Mouse (Mus musculus): Measurements from ENCODE around the gene Srsf9. TPM values are rescaled to one million over a fixed set of nuclear protein-coding genes. Genes with fewer than 3 reads are reported as not detected.

The Srsf9 gene
- polyA plus RNA-seq (2021) = 137 TPM

DNA sequence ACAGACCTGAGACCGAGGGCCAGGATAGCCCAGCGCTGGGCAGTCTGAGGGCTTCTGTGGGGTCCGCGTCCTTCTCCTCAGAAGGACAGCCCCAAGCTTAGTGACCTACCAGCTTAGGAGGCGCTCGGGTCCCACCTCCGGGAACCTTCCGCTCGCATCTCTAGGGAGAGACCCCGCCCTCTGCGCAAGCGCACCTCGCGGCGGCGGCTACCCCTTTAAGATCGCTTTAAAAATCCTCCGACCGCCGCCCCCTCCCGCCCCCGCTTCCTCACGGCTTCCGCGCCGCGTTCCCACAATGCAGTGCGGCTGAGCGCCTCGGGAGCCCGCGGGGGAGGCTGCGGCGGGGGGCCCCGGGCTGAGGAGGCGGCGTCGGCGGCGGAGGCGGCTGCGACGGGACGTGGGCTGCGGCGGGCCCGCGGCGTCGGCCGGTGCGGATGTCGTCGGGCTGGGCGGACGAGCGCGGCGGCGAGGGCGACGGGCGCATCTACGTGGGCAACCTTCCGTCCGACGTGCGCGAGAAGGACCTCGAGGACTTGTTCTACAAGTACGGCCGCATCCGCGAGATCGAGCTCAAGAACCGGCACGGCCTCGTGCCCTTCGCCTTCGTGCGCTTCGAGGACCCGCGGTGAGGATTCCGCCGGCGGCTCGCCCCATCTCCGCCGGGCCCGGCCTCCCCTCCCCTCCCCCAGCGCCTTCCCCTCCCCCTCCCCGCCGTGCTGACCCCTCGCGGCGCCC is at the start of gene Srsf9:
Gene Srsf9, plus strand, starts transcription at position 303 of the 735 bp plus-strand sequence.
- peak; percentile 91 for ATAC-seq

GRCm38 (mm10) chr5:115278053-115278452 is 48.9 kb upstream of the Srsf9 start:
- CTCF ChIA-PET = interaction anchor here (1.5 kb wide), 1 partner anchor 153 kb away, joined by 3 read pairs; no protein-coding TSS in a partner anchor
- in situ Hi-C loops (cut with MboI; ENCODE audit: low pct_unique_long_range_greater_than_20kb) = no loop called here
- POLR2A ChIA-PET = interaction anchor here (1.0 kb wide), 1 partner anchor 23 kb away, joined by 3 read pairs; no protein-coding TSS in a partner anchor
- no peak for DNase-seq (ENCODE audit: low read depth, low spot score)
- no peaks in the 10 kb centered on the region for H3K27me3 ChIP-seq
- no peak for TF ChIP-seq CTCF (IDR thresholded peaks at IDR 0.05)
- no peak for ATAC-seq

More for the DNA sequence above, at the start of gene Srsf9:
- in situ Hi-C loops (cut with MboI; ENCODE audit: low pct_unique_long_range_greater_than_20kb) = loop anchor here (5.0 kb wide), 1 partner anchor 90 kb away; the partner anchor contains the start of gene Pop5
- H3K27me3 ChIP-seq = no peaks in the 10 kb centered on the region
- POLR2A ChIA-PET = interaction anchor here (0.6 to 1.7 kb wide), 7 partner anchors 10 to 53 kb away, joined by 3 to 6 read pairs (median 4); partner anchors contain the start of genes Coq5, Gatc and Triap1
- CTCF ChIA-PET = interaction anchor here (1.8 kb wide), 1 partner anchor 13 kb away, joined by 4 read pairs; no protein-coding TSS in a partner anchor
- peak; percentile 74 for DNase-seq (ENCODE audit: low read depth, low spot score)
- TF ChIP-seq CTCF (IDR thresholded peaks at IDR 0.05) = no peak

GRCm38 (mm10) chr5:115278785-115279184 is 48.2 kb upstream of the Srsf9 start:
- POLR2A ChIA-PET = no interaction called here
- CTCF ChIA-PET = no interaction called here
- ATAC-seq (no peak), DNase-seq (ENCODE audit: low read depth, low spot score) (no peak)
- H3K27me3 ChIP-seq = no peaks in the 10 kb centered on the region
- TF ChIP-seq CTCF (IDR thresholded peaks at IDR 0.05) = no peak
- in situ Hi-C loops (cut with MboI; ENCODE audit: low pct_unique_long_range_greater_than_20kb) = no loop called here

DNA sequence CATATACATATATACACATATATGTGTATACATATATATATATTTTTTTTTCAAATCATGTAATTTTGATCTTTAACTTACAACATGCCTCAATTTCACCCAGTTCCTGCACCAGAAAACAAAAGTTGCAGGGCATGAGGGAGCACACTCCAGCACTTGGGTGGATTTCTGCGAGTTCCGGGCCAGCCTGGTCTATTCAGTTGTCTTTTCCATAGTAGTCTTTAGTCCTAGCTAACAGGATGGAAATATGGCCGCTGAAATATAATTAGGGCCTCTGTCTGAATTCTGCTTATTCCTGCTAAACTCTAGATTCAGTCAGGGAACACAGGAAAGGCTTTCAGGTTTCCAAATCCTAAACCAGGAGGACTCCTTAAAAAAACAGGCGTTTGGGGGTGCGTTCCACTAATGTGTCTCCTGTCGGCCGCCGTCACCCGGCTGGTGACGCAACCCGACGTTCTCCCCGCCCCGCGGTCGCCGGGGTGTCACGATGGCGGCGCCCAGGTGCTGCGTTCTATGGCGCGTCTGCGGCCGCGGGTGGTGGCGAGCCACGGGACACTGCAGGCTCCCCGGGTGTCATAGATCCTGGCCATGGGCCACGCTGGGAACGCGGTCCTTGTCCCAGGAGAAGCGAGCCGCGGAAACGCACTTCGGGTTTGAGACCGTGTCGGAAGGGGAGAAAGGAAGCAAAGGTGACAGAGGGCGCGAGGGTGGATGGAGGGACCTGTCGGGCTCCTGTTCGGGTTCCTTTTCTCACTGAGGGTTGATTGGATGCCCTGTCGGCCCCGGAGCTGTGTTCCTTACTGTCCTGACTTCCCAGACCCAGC is 47.5 kb upstream of the Srsf9 start, which contains the start of gene Coq5:
Gene Coq5, plus strand, starts transcription at position 441 of the 824 bp plus-strand sequence.
- CTCF ChIA-PET = interaction anchor here (1.1 to 1.3 kb wide), 2 partner anchors 11 to 40 kb away, joined by 3 to 5 read pairs; no protein-coding TSS in a partner anchor
- ATAC-seq = no peak
- no peak for DNase-seq (ENCODE audit: low read depth, low spot score)
- in situ Hi-C loops (cut with MboI; ENCODE audit: low pct_unique_long_range_greater_than_20kb) = no loop called here
- no peaks in the 10 kb centered on the region for H3K27me3 ChIP-seq
- no peak for TF ChIP-seq CTCF (IDR thresholded peaks at IDR 0.05)
- POLR2A ChIA-PET = interaction anchor here (0.7 to 1.0 kb wide), 2 partner anchors 9 to 47 kb away, joined by 3 read pairs; partner anchors contain the start of gene Srsf9

DNA sequence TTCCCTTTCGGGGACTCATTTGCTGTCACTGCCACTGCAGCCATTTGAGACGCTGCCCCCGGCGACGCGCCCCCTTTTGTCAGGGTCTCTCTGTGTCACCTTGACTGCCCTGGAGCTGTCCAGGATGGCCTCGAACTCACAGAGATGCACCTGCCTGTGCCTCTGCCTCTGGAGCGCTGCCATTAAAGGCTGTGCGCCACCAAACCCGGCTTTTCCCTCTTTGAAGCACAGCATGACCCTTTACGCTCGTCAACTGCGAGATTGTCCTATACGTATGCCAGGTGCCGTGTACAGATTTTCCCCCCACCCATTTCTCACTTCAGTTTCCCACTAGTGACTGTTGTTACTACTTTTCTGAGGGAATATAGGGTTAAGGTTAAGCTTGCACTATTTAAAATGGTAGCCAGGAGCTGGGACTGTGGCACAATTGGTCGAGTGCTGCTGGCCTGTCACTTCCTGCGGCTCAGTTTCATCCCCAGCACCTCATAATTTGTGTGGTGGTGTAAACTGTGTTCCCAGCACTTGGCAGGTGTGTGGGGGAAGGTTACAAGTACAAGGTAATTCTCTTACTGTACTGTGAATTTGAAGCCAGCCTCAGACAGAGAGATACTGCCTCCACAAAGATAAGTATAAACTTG is 46.8 kb upstream of the Srsf9 start:
- ATAC-seq (no peak), DNase-seq (ENCODE audit: low read depth, low spot score) (no peak)
- H3K27me3 ChIP-seq = no peaks in the 10 kb centered on the region
- no peak for TF ChIP-seq CTCF (IDR thresholded peaks at IDR 0.05)
- in situ Hi-C loops (cut with MboI; ENCODE audit: low pct_unique_long_range_greater_than_20kb) = no loop called here
- CTCF ChIA-PET = interaction anchor here (1.1 to 1.3 kb wide), 2 partner anchors 12 to 39 kb away, joined by 3 to 5 read pairs; no protein-coding TSS in a partner anchor
- POLR2A ChIA-PET = interaction anchor here (0.7 to 1.0 kb wide), 3 partner anchors 8 to 46 kb away, joined by 3 to 4 read pairs (median 3); partner anchors contain the start of gene Srsf9

DNA sequence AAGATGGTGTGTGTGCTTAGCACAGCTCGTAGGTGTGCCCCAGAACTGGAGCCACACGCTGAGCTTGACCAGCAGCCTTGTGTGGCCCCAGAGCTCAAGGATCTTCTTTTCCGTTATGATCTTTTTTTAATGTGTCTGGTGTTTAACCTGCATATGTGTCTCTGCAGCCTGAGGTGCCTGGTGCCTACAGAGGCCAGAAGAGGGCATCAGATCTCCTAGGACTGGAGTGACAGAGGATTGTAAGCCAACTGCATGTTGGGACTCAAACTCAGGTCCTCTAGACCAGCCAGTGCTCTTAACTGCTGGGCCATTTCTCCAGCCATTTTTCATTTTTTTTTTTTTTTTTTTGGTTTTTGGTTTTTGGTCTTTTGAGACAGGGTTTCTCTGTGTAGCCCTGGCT is 42.2 kb upstream of the Srsf9 start:
- in situ Hi-C loops (cut with MboI; ENCODE audit: low pct_unique_long_range_greater_than_20kb) = no loop called here
- CTCF ChIA-PET = no interaction called here
- POLR2A ChIA-PET = interaction anchor here (0.7 kb wide), 2 partner anchors 16 to 42 kb away, joined by 3 to 4 read pairs; partner anchors contain the start of genes Dynll1 and Srsf9
- no peaks in the 10 kb centered on the region for H3K27me3 ChIP-seq
- no peak for TF ChIP-seq CTCF (IDR thresholded peaks at IDR 0.05)
- DNase-seq (ENCODE audit: low read depth, low spot score) = no peak
- no peak for ATAC-seq

GRCm38 (mm10) chr5:115294173-115294572 is 32.8 kb upstream of the Srsf9 start:
- no peaks in the 10 kb centered on the region for H3K27me3 ChIP-seq
- DNase-seq (ENCODE audit: low read depth, low spot score) = no peak
- ChIA-PET CTCF (interaction anchor here (1.0 to 1.4 kb wide), 3 partner anchors 19 to 26 kb away, joined by 3 to 4 read pairs (median 4); partner anchors contain the start of gene Rnf10), POLR2A (interaction anchor here (0.6 kb wide), 1 partner anchor 13 kb away, joined by 4 read pairs; no protein-coding TSS in a partner anchor)
- in situ Hi-C loops (cut with MboI; ENCODE audit: low pct_unique_long_range_greater_than_20kb) = no loop called here
- no peak for ATAC-seq
- no peak for TF ChIP-seq CTCF (IDR thresholded peaks at IDR 0.05)

DNA sequence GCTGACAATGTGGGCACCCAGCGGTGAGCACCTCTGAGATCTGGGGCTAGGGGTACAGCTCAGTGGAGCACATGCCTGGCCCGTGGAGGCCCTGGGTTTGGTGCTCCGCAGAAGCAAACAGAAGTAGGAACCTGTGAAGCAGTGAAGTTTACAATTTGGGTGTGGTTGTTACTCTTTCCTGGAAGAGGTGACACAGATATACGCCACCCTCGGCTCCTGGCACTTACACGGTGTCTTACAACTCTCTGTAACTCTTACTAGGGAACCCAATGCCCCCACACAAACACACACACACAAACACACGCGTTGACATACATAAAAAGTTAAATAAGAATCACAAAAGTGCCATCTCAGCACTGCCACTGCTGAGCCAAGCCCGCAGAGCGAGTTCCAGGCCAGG is 30.6 kb upstream of the Srsf9 start:
- POLR2A ChIA-PET = no interaction called here
- TF ChIP-seq CTCF (IDR thresholded peaks at IDR 0.05) = no peak
- ATAC-seq (no peak), DNase-seq (ENCODE audit: low read depth, low spot score) (no peak)
- no peaks in the 10 kb centered on the region for H3K27me3 ChIP-seq
- CTCF ChIA-PET = interaction anchor here (0.6 to 3.2 kb wide), 3 partner anchors 21 to 35 kb away, joined by 3 to 13 read pairs (median 3); no protein-coding TSS in a partner anchor
- in situ Hi-C loops (cut with MboI; ENCODE audit: low pct_unique_long_range_greater_than_20kb) = no loop called here

DNA sequence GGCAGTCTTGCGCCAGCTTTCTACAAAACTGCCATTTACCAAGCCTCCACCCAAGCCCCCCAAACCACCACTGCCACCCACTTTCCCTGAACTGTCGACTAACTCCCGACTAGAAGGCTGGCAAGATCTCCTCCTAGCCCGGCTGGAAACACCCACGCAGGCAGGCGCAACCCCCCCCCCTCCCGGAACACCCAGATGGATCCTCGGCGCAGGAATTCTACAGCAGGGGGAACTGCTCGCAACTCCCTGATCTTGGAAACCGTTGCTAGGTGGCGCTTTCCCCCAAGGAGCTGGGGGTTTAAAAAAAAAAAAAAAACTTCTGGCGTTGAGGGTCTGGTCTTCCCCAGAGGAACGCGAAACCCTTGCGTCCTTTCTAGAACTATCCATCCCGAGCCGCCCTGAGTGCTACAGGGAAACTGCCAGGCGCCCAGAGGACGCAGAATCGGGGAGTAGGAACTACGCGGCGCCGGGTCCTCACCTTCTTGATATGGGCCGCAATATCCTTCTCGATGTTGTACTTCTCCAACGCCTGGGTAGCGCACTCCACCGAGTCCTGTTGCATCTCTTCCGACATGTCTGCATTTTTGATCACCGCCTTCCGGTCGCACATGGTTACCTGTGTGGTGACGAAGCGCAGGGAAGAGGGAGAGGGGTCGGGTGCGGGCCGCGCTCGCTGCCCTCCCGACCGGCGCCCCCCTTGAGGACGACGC is 26.8 kb upstream of the Srsf9 start:
- POLR2A ChIA-PET = interaction anchor here (0.6 to 3.0 kb wide), 15 partner anchors 12 to 264 kb away, joined by 3 to 14 read pairs (median 4); partner anchors contain the start of genes Gatc and Triap1
- DNase-seq (ENCODE audit: low read depth, low spot score) (no peak), ATAC-seq (peak; percentile 6)
- CTCF ChIA-PET = no interaction called here
- in situ Hi-C loops (cut with MboI; ENCODE audit: low pct_unique_long_range_greater_than_20kb) = no loop called here
- H3K27me3 ChIP-seq = no peaks in the 10 kb centered on the region
- TF ChIP-seq CTCF (IDR thresholded peaks at IDR 0.05) = no peak

Data from Patski (cell line).